Mouse (Mus musculus) heart, embryonic 16.5 days (tissue): Measurements from ENCODE around the gene Btg2. TPM values are rescaled to one million over a fixed set of nuclear protein-coding genes. Genes with fewer than 3 reads are reported as not detected.

ENCODE experiments used
- ATAC-seq: fragments of 200-750 bp; cut with Nextera tagmentation; replicated peaks from 2 replicates; pipeline ENCODE4 v1.8.0; 2017; ENCODE audit warnings: moderate number of reproducible peaks; ENCODE audit not compliant: insufficient read depth, low FRiP score; ENCODE audit errors: extremely low read depth
- H3K27ac ChIP-seq: fragments of 300-500 bp; sonication (generic); 2 replicates; pipeline ENCODE4 v1.5.1; 2014; ENCODE audit warnings: mild to moderate bottlenecking, low read length, control low read depth, moderate library complexity
- H3K27me3 ChIP-seq: fragments of 300-500 bp; sonication (generic); 2 replicates; pipeline ENCODE4 v1.6.1; 2014; ENCODE audit warnings: low read length, mixed read lengths; ENCODE audit not compliant: control insufficient read depth, insufficient read depth
- H3K36me3 ChIP-seq: fragments of 300-500 bp; sonication (generic); 2 replicates; pipeline ENCODE4 v1.6.1; 2014; ENCODE audit not compliant: control insufficient read depth, insufficient read depth
- H3K4me1 ChIP-seq: fragments of 300-500 bp; sonication (generic); 2 replicates; pipeline ENCODE4 v1.6.1; 2014; ENCODE audit warnings: low read length, mixed read lengths; ENCODE audit not compliant: control insufficient read depth, insufficient read depth
- H3K4me2 ChIP-seq: fragments of 300-500 bp; sonication (generic); 2 replicates; pipeline ENCODE4 v1.6.1; 2014; ENCODE audit warnings: low read depth, mild to moderate bottlenecking, control low read depth, low read length
- H3K4me3 ChIP-seq: fragments of 300-500 bp; sonication (generic); 2 replicates; pipeline ENCODE4 v1.5.1; 2014; ENCODE audit warnings: mild to moderate bottlenecking, control low read depth, low read length
- H3K9ac ChIP-seq: fragments of 300-500 bp; sonication (generic); 2 replicates; pipeline ENCODE4 v1.6.1; 2014; ENCODE audit warnings: low read length, control low read depth
- H3K9me3 ChIP-seq: fragments of 300-500 bp; sonication (generic); replicated peaks from 2 replicates; pipeline ENCODE4 v1.6.1; 2016; ENCODE audit warnings: low read length; ENCODE audit not compliant: control insufficient read depth
- WGBS: fragments of 180-500 bp; shearing (Covaris S2); extraction: QIAGEN DNeasy Blood & Tissue Kit; methylation state at CpG from one replicate; pipeline ENCODE4 v1.1.7; 2014; 5-methylcytosine and 5-hydroxymethylcytosine counted together
- polyA plus RNA-seq: library from polyadenylated mRNA; unstranded; fragments of >200 nt; fragmentation: Nextera tagmentation; extraction: Ambion mirVana; gene quantifications from 2 replicates; pipeline ENCODE4 v1.2.1, GENCODE M21; 2015

Btg2 gene
- polyA plus RNA-seq = 49.5 and 50.9 TPM in 2 replicates

DNA sequence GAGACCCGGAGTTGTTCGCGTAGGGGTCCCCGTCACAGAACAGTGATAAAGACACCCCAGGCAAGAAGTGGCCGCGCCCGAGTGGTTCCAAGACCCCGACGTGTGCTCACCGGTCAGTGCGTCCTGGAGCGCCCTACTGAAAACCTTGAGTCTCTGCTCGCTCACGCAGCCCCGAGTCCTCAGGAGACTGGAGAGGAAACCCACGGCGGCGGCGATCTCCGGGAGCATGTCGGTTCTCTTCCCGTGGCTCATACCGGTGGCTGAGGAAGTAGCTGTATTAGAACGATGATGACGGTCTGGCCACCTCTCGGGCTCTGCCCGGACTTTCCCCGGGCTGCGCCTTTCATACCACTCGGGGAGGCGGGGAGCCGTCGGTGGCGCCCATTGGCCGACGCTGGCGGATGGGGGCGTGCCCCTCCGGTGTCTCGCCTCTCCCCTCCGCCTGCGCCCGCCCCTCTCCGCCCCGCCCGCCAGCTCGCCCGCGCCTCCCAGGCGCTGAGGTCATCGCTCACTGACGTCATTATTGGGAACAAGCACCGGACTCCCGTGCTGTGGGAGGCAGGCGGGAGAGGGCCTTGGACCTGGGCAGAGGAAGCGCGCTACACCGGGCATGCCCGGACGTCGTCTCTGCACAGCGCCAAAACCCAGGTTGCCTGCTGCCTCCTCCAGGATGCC lies at the start of gene Btg2:
Gene Btg2, minus strand, starts transcription at position 319 of the 675 bp plus-strand sequence.
- peaks cover 51% of the 10 kb centered on the region for H3K4me1 ChIP-seq
- WGBS = 0% methylated on average over 60 of the region's 62 CpGs
- ATAC-seq = peak; percentile 92

DNA sequence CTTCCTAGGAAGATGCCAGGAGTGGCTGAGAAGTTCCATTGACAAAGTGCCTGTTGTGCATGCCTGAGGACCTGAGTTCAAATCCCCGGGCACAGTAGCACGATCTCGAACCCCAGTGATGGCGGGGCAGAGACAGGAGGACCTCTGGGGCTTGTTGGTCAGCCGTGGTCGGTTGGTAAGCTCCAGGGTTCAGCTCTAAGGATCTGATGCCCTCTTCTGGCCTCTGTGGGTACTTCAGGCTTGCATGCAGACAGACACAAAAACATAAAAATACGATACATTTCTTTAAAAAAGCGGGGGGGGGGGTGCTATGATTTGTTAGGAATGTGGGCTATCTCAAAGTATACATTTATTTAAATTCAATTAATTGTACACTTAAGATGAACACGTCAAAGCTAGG lies 43.3 kb upstream of the Btg2 start:
- H3K9me3 ChIP-seq = no peaks in the 10 kb centered on the region
- no peak for ATAC-seq
- H3K27ac ChIP-seq = no peak overlapping the region
- no peak overlapping the region for H3K9ac ChIP-seq
- H3K4me1 ChIP-seq = no peaks in the 10 kb centered on the region
- no peaks in the 10 kb centered on the region for H3K36me3 ChIP-seq
- no peak overlapping the region for H3K4me2 ChIP-seq
- H3K4me3 ChIP-seq = no peak overlapping the region
- WGBS = 56% methylated on average over 9 of the region's 9 CpGs
- no peaks in the 10 kb centered on the region for H3K27me3 ChIP-seq

More for the DNA sequence above, at the start of gene Btg2:
- Histone ChIP-seq H3K9ac (peak within 1 kb of the TSS; percentile 97), H3K4me3 (peak within 1 kb of the TSS; percentile 90), H3K27ac (peak within 1 kb of the TSS; percentile 94), H3K36me3 (peaks cover 16% of the 10 kb centered on the region), H3K27me3 (no peaks in the 10 kb centered on the region), H3K4me2 (peak within 1 kb of the TSS; percentile 91), H3K9me3 (no peaks in the 10 kb centered on the region)

DNA sequence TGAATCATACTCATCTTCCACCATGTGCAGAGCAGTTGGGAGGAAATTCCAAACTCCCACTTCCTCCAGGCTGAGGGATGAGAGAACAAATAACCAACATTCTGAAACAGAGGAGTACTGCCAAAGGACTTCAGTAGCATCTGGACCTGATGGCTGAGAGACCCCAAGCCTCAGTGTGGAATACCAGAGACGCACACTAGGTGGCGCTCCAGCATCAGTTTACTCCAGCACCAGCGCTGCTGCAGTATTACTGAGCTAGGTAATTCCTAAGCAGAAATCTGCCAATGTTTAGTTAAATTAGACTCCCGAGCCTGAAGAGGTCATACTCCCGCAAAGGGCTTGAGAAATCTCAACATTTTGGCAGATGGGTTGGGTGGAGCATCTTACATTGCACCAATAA lies 41.3 kb upstream of the Btg2 start:
- no peak overlapping the region for H3K9ac ChIP-seq
- no peak overlapping the region for H3K27ac ChIP-seq
- 3% methylated on average over 5 of the region's 5 CpGs for WGBS
- H3K4me3 ChIP-seq = no peak overlapping the region
- ATAC-seq = no peak; the same call in 1 of the 2 replicates
- H3K4me1 ChIP-seq = no peaks in the 10 kb centered on the region
- H3K36me3 ChIP-seq = no peaks in the 10 kb centered on the region
- H3K9me3 ChIP-seq = no peaks in the 10 kb centered on the region
- no peak overlapping the region for H3K4me2 ChIP-seq
- no peaks in the 10 kb centered on the region for H3K27me3 ChIP-seq

DNA sequence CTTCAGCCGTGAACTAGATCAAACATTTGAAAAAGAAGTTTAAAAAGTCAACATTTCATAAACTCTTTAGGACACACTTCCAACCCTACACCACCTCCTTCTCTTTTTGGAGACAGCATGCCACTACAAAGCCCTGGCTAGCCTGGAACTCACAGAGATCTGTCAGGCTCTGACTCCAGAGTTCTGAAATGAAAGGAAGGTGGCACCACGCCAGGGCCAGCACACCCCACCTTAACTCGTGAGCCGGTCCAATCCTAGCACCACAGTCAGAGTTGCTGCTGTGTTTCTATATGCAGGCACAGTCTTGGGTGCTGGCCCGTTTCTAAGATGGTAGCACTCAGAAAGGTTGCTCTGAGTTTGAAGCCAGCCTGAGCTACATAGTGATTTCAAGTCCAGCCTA lies 38.2 kb upstream of the Btg2 start:
- no peaks in the 10 kb centered on the region for H3K36me3 ChIP-seq
- ATAC-seq = no peak
- H3K27me3 ChIP-seq = no peaks in the 10 kb centered on the region
- no peak overlapping the region for H3K4me3 ChIP-seq
- 52% methylated on average over 5 of the region's 5 CpGs for WGBS
- H3K4me1 ChIP-seq = no peaks in the 10 kb centered on the region
- no peaks in the 10 kb centered on the region for H3K9me3 ChIP-seq
- no peak overlapping the region for H3K4me2 ChIP-seq
- no peak overlapping the region for H3K9ac ChIP-seq
- H3K27ac ChIP-seq = no peak overlapping the region

DNA sequence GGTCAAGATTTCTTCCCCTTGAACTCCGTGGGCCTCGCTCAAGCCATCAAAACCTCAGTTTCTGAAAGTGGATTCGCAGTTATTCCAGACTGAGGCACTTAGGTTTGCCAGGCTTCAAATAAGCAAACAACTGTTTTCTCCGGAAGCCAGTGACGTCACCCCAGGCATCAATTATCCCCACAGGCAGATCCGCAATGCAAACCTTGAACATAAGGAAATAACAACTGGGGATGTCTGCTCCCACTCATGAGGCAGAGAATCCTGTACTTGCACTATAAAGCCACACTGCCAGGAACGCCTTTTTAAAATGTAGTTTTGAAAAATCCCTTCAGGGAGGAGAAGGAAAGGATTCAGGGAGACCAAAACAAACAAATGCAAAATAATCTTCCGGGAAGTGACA lies 36.5 kb upstream of the Btg2 start:
- H3K27ac ChIP-seq = no peak overlapping the region
- H3K36me3 ChIP-seq = no peaks in the 10 kb centered on the region
- no peaks in the 10 kb centered on the region for H3K9me3 ChIP-seq
- no peak for ATAC-seq
- WGBS = 64% methylated on average over 8 of the region's 8 CpGs
- no peak overlapping the region for H3K4me2 ChIP-seq
- H3K4me1 ChIP-seq = no peaks in the 10 kb centered on the region; the same call in 1 of the 2 replicates
- no peak overlapping the region for H3K9ac ChIP-seq
- H3K4me3 ChIP-seq = no peak overlapping the region
- H3K27me3 ChIP-seq = no peaks in the 10 kb centered on the region

DNA sequence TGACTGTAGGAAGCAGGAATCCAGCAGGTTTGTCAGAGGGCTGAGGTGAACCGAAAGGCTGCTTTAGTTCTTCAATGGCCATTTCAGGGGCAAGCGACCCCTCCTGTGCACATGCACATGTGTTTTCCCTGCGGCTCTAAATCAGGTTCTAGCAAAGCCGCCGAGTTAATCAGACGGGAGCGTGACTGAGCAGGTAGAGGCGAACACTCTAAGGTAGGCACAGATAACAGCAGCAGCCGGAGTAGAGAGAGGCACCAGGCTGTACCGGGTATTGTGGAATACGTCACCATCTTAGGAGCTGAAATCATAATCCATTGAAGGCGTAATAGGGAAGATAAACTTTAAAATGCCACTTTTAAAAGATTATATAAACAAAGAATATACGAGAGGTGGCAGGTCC lies 35.8 kb upstream of the Btg2 start:
- no peaks in the 10 kb centered on the region for H3K36me3 ChIP-seq
- no peaks in the 10 kb centered on the region; the same call in 1 of the 2 replicates for H3K4me1 ChIP-seq
- H3K9ac ChIP-seq = no peak overlapping the region
- H3K9me3 ChIP-seq = no peaks in the 10 kb centered on the region
- 62% methylated on average over 13 of the region's 13 CpGs for WGBS
- H3K27me3 ChIP-seq = no peaks in the 10 kb centered on the region
- no peak overlapping the region for H3K4me2 ChIP-seq
- H3K4me3 ChIP-seq = no peak overlapping the region
- ATAC-seq = no peak
- H3K27ac ChIP-seq = no peak overlapping the region

DNA sequence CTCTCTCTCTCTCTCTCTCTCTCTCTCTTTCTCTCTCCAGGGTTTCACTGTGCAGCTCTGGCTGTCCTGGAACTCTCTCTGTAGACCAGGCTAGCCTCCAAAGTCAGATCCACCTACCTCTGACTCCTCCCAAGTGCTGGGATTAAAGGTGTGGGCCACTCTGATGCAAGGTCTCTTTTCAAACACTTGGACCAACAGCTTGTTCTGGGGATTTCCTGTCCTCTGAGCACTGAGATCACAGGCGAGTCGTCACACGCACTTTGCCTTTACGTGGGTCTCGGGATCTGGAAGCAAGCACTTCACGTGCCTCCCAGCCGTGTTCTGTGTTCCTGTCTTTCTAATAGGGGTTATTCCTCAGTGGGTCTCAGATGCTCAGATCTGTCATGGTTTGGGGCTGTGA lies 35.1 kb upstream of the Btg2 start:
- no peak overlapping the region for H3K27ac ChIP-seq
- whole genome bisulfite sequencing = 62% methylated on average over 7 of the region's 7 CpGs
- H3K36me3 ChIP-seq = no peaks in the 10 kb centered on the region
- no peak overlapping the region for H3K9ac ChIP-seq
- H3K27me3 ChIP-seq = no peaks in the 10 kb centered on the region
- H3K4me2 ChIP-seq = no peak overlapping the region
- H3K4me3 ChIP-seq = no peak overlapping the region
- H3K9me3 ChIP-seq = no peaks in the 10 kb centered on the region
- ATAC-seq = no peak
- H3K4me1 ChIP-seq = no peaks in the 10 kb centered on the region; the same call in 1 of the 2 replicates

DNA sequence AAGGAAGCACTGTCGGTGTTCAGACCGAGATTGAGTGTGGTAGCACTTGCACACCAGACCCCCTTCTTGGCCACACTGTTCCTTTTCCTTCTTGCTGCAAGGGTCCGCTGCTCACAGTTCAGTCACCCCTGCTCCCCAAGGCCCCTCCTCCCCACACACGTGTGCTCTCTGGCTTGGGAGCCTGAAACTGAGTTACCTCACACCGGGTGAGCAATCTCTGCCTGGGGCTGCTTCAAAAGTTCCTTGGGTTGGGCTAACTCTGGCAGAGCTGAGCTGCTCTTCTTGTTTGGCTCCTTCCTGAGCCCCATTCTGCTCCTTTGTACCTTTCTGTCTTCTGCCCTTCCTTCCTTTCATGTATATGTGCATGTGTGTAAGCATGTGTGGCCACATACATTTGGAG lies 34.6 kb upstream of the Btg2 start:
- Histone ChIP-seq H3K9me3 (no peaks in the 10 kb centered on the region), H3K36me3 (no peaks in the 10 kb centered on the region), H3K9ac (no peak overlapping the region), H3K4me2 (no peak overlapping the region), H3K4me1 (no peaks in the 10 kb centered on the region; the same call in 1 of the 2 replicates), H3K27ac (no peak overlapping the region), H3K27me3 (no peaks in the 10 kb centered on the region), H3K4me3 (no peak overlapping the region)
- 58% methylated on average over 5 of the region's 5 CpGs for WGBS
- no peak for ATAC-seq

DNA sequence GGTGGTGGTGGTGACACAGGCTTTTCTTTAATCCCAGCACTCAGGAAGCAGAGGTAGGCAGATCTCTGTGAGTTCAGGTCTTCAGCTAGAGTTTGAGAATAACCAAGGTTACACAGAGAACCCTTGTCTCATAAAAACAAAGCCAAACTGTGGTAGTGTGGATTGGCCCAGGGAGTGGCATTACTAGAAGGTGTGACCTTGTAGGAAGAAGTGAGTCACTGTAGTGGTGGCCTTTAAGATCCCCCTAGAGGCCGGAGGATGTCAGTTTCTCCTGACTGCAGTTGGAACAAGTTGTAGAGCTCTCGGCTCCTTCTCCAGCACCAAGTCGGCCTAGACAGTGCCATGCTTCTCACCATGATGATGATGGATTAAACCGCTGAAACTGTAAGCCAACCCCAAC lies 32.1 kb upstream of the Btg2 start, which contains the start of gene Chit1:
Gene Chit1, plus strand, starts transcription at position 264 of the 400 bp plus-strand sequence.
- H3K4me3 ChIP-seq = no peak within 1 kb of the TSS
- H3K4me2 ChIP-seq = no peak within 1 kb of the TSS
- 0 out of 2 replicates have a peak, but pooled peaks cover 2% of the 10 kb centered on the region for H3K27me3 ChIP-seq
- no peak for ATAC-seq
- no peaks in the 10 kb centered on the region for H3K9me3 ChIP-seq
- no peaks in the 10 kb centered on the region; the same call in 1 of the 2 replicates for H3K4me1 ChIP-seq
- H3K9ac ChIP-seq = no peak within 1 kb of the TSS
- 71% methylated on average over 4 of the region's 4 CpGs for WGBS
- no peak within 1 kb of the TSS for H3K27ac ChIP-seq
- H3K36me3 ChIP-seq = no peaks in the 10 kb centered on the region
